Comparison of ENCODE assay signal across 8 mouse cellular contexts in genomic region chr7:127346676-127347075, GRCm38 (mm10). TPM values are rescaled to one million over a fixed set of nuclear protein-coding genes. Genes with fewer than 3 reads are reported as not detected.
DNase-seq lines count a peak whose midpoint lies in the region; ATAC-seq and TF ChIP-seq lines count a peak whose summit lies in the region.

No protein-coding gene starts in this region.

- no peak for ATAC-seq in hindbrain, embryonic 16.5 days
- no peak for ATAC-seq in liver, embryonic 11.5 days (replicated peaks; ENCODE audit: low FRiP score)
- no peak for ATAC-seq in neural tube, embryonic 13.5 days (ENCODE audit: low read depth)

- WGBS in hindbrain, embryonic 16.5 days, result 14% methylated on average over 8 of the region's 8 CpGs
- 17% methylated on average over 8 of the region's 8 CpGs for WGBS in liver, embryonic 11.5 days
- 15% methylated on average over 8 of the region's 8 CpGs for WGBS in neural tube, embryonic 13.5 days

- H3K27ac ChIP-seq in hindbrain, embryonic 16.5 days (ENCODE audit: low read depth, low read length), result no peak overlapping the region
- H3K27ac ChIP-seq in liver, embryonic 11.5 days (ENCODE audit: low read depth, low read length), result no peak overlapping the region; the same call in 1 of the 2 replicates
- H3K27ac ChIP-seq in neural tube, embryonic 13.5 days (replicated peaks), result peak overlapping the region; percentile 93; the same call in 1 of the 2 replicates
- no peak overlapping the region for H3K27ac ChIP-seq in left cerebral cortex, adult 2 months

- TF ChIP-seq CTCF in left cerebral cortex, adult 2 months (IDR thresholded peaks at IDR 0.05), result no peak

- no peaks in the 10 kb centered on the region for H3K27me3 ChIP-seq in hindbrain, embryonic 16.5 days (replicated peaks; ENCODE audit: control insufficient read depth, insufficient read depth, low read length)
- H3K27me3 ChIP-seq in liver, embryonic 11.5 days (replicated peaks; ENCODE audit: control insufficient read depth, insufficient read depth, low read length), result no peaks in the 10 kb centered on the region
- H3K27me3 ChIP-seq in neural tube, embryonic 13.5 days, result no peaks in the 10 kb centered on the region

- peak; percentile 72 for DNase-seq in ES-CJ7 (ENCODE audit: low read depth, low spot score)
- peak; percentile 61 for DNase-seq in cerebellum, adult 9-11 months
- no peak for DNase-seq in liver, embryonic 11.5 days (ENCODE audit: low spot score)
- no peak for DNase-seq in spleen, postnatal 4 days (ENCODE audit: low spot score in 2 of 2)
- DNase-seq in spleen, postnatal 10 days (ENCODE audit: low spot score in 2 of 2), result no peak
- DNase-seq in left cerebral cortex, adult 2 months (ENCODE audit: extremely low spot score in 1 of 2, low spot score in 2 of 2), result no peak

- H3K36me3 ChIP-seq in hindbrain, embryonic 16.5 days (ENCODE audit: control insufficient read depth, insufficient read depth, low read length), result peaks cover 11% of the 10 kb centered on the region
- peaks cover 6% of the 10 kb centered on the region for H3K36me3 ChIP-seq in liver, embryonic 11.5 days (ENCODE audit: control insufficient read depth, insufficient read depth, low read length)
- peaks cover 20% of the 10 kb centered on the region for H3K36me3 ChIP-seq in neural tube, embryonic 13.5 days

- H3K4me1 ChIP-seq in hindbrain, embryonic 16.5 days (ENCODE audit: control insufficient read depth, insufficient read depth, low read depth, low read length), result peaks cover 20% of the 10 kb centered on the region
- peaks cover 23% of the 10 kb centered on the region for H3K4me1 ChIP-seq in liver, embryonic 11.5 days (replicated peaks; ENCODE audit: control insufficient read depth, insufficient read depth, low read length)
- H3K4me1 ChIP-seq in neural tube, embryonic 13.5 days (replicated peaks), result peaks cover 28% of the 10 kb centered on the region

- intact Hi-C loops in left cerebral cortex, adult 2 months (cut with DNase I), result loop anchor here (5.0 kb wide), 3 partner anchors 74 to 291 kb away; partner anchors contain the start of gene Sephs2

- peak overlapping the region; percentile 95 for H3K4me3 ChIP-seq in hindbrain, embryonic 16.5 days (ENCODE audit: low read length)
- peak overlapping the region; percentile 90 for H3K4me3 ChIP-seq in liver, embryonic 11.5 days (ENCODE audit: low read depth, low read length)
- H3K4me3 ChIP-seq in neural tube, embryonic 13.5 days, result peak overlapping the region; percentile 84
- H3K4me3 ChIP-seq in left cerebral cortex, adult 2 months, result no peak overlapping the region

- H3K9me3 ChIP-seq in hindbrain, embryonic 16.5 days (ENCODE audit: control insufficient read depth, low read length), result no peaks in the 10 kb centered on the region
- H3K9me3 ChIP-seq in liver, embryonic 11.5 days (ENCODE audit: control insufficient read depth, low read length), result no peaks in the 10 kb centered on the region
- H3K9me3 ChIP-seq in neural tube, embryonic 13.5 days, result no peaks in the 10 kb centered on the region

- H3K4me2 ChIP-seq in hindbrain, embryonic 16.5 days (ENCODE audit: low read length), result peak overlapping the region; percentile 73
- peak overlapping the region; percentile 70 for H3K4me2 ChIP-seq in liver, embryonic 11.5 days
- H3K4me2 ChIP-seq in neural tube, embryonic 13.5 days, result peak overlapping the region; percentile 85

- no peak overlapping the region; the same call in 1 of the 2 replicates for H3K9ac ChIP-seq in hindbrain, embryonic 16.5 days (ENCODE audit: low read depth, low read length)
- H3K9ac ChIP-seq in liver, embryonic 11.5 days (ENCODE audit: low read depth, low read length), result peak overlapping the region; percentile 86
- H3K9ac ChIP-seq in neural tube, embryonic 13.5 days, result peak overlapping the region; percentile 96; the same call in 1 of the 2 replicates

RNA-seq across cellular contexts. Expression of gene Zfp768, which starts 1.3 kb away (rescaled TPM):
- polyA plus RNA-seq in hindbrain, embryonic 16.5 days (2015; fragmentation: Nextera tagmentation; extraction: Ambion mirVana), result 16.3 and 17.4 TPM in 2 replicates
- polyA plus RNA-seq in liver, embryonic 11.5 days (2014; fragmentation: Nextera tagmentation; extraction: Ambion mirVana), result 3.4 and 3.6 TPM in 2 replicates
- polyA plus RNA-seq in neural tube, embryonic 13.5 days (2015; fragmentation: Nextera tagmentation; extraction: Ambion mirVana), result 17.2 and 17.9 TPM in 2 replicates
- total RNA-seq in left cerebral cortex, adult 2 months (2021), result 10 to 100 TPM; 13.4 to 14.3 TPM

RNA-seq across cellular contexts. Expression of gene Zfp747, which starts 29.2 kb away (rescaled TPM):
- 8.7 and 9.3 TPM in 2 replicates for polyA plus RNA-seq in hindbrain, embryonic 16.5 days (2015; fragmentation: Nextera tagmentation; extraction: Ambion mirVana)
- 4.9 and 5.8 TPM in 2 replicates for polyA plus RNA-seq in liver, embryonic 11.5 days (2014; fragmentation: Nextera tagmentation; extraction: Ambion mirVana)
- 8.5 and 8.6 TPM in 2 replicates for polyA plus RNA-seq in neural tube, embryonic 13.5 days (2015; fragmentation: Nextera tagmentation; extraction: Ambion mirVana)
- total RNA-seq in left cerebral cortex, adult 2 months (2021), result 1 to 10 TPM; 6.5 to 8.1 TPM

RNA-seq across cellular contexts. Expression of gene 9130019O22Rik, which starts 40.3 kb away (rescaled TPM):
- polyA plus RNA-seq in hindbrain, embryonic 16.5 days (2015; fragmentation: Nextera tagmentation; extraction: Ambion mirVana), result 3.9 and 4.5 TPM in 2 replicates
- polyA plus RNA-seq in liver, embryonic 11.5 days (2014; fragmentation: Nextera tagmentation; extraction: Ambion mirVana), result 2.4 and 3.0 TPM in 2 replicates
- polyA plus RNA-seq in neural tube, embryonic 13.5 days (2015; fragmentation: Nextera tagmentation; extraction: Ambion mirVana), result 4.2 and 5.0 TPM in 2 replicates
- 1 to 10 TPM; 3.8 to 5.0 TPM for total RNA-seq in left cerebral cortex, adult 2 months (2021)

RNA-seq across cellular contexts. Expression of gene E430018J23Rik, which starts 46.8 kb away (rescaled TPM):
- 4.6 and 5.4 TPM in 2 replicates for polyA plus RNA-seq in hindbrain, embryonic 16.5 days (2015; fragmentation: Nextera tagmentation; extraction: Ambion mirVana)
- polyA plus RNA-seq in liver, embryonic 11.5 days (2014; fragmentation: Nextera tagmentation; extraction: Ambion mirVana), result 3.3 and 4.2 TPM in 2 replicates
- 5.2 and 5.7 TPM in 2 replicates for polyA plus RNA-seq in neural tube, embryonic 13.5 days (2015; fragmentation: Nextera tagmentation; extraction: Ambion mirVana)
- 1 to 10 TPM; 7.6 to 9.3 TPM for total RNA-seq in left cerebral cortex, adult 2 months (2021)

RNA-seq across cellular contexts. Expression of gene Itgal, which starts 50.6 kb away (rescaled TPM):
- polyA plus RNA-seq in hindbrain, embryonic 16.5 days (2015; fragmentation: Nextera tagmentation; extraction: Ambion mirVana), result 0.26 and 0.44 TPM in 2 replicates
- polyA plus RNA-seq in liver, embryonic 11.5 days (2014; fragmentation: Nextera tagmentation; extraction: Ambion mirVana), result 6.2 and 6.5 TPM in 2 replicates
- polyA plus RNA-seq in neural tube, embryonic 13.5 days (2015; fragmentation: Nextera tagmentation; extraction: Ambion mirVana), result 0.31 and 0.41 TPM in 2 replicates
- total RNA-seq in left cerebral cortex, adult 2 months (2021), result under 1 TPM; 0.37 to 0.59 TPM

Comparison
In these comparisons a context has a peak if more than half of its experiments do, and no peak if none do; other contexts are left out.
1. DNase-seq: peak in ES-CJ7 (single experiment) and cerebellum, adult 9-11 months (single experiment); none in liver, embryonic 11.5 days (single experiment), spleen, postnatal 4 days (0 of 2), spleen, postnatal 10 days (0 of 2) and left cerebral cortex, adult 2 months (0 of 2).
2. Peak in every context shown above with its lines, with median percentiles within 50 percentile points of each other: H3K4me2 ChIP-seq.